In genomic region chr9:121642401-121643181, GRCm38 (mm10) we compare ENCODE assay signal across 8 mouse cellular contexts. TPM values are rescaled to one million over a fixed set of nuclear protein-coding genes. Genes with fewer than 3 reads are reported as not detected.
DNase-seq lines count a peak whose midpoint lies in the region; ATAC-seq and TF ChIP-seq lines count a peak whose summit lies in the region.

Vipr1 (plus strand) TSS chr9:121642716.

- DNase-seq in urinary bladder, adult 18-20 months (ENCODE audit: low spot score in 2 of 2), result peak; percentile 70 to 82
- no peak for DNase-seq in urinary bladder, postnatal 10 days (ENCODE audit: low spot score)
- DNase-seq in heart, postnatal 36 days, result peak; percentile 57 to 59
- peak; percentile 84 to 91 for DNase-seq in layer of hippocampus, adult 18-20 months (ENCODE audit: low spot score in 2 of 2)
- peak; percentile 77 for DNase-seq in liver, postnatal 0 days
- DNase-seq in stomach, postnatal 0 days (ENCODE audit: low spot score), result peak; percentile 84

- H3K27me3 ChIP-seq in embryonic facial prominence, embryonic 13.5 days, result peaks cover 74% of the 10 kb centered on the region
- H3K27me3 ChIP-seq in liver, postnatal 0 days (ENCODE audit: insufficient read depth, low read length), result peaks cover 53% of the 10 kb centered on the region
- peaks cover 58% of the 10 kb centered on the region for H3K27me3 ChIP-seq in neural tube, embryonic 12.5 days (replicated peaks)
- H3K27me3 ChIP-seq in stomach, postnatal 0 days (ENCODE audit: control insufficient read depth, insufficient read depth, low read length), result peaks cover 2% of the 10 kb centered on the region; the same call in 1 of the 2 replicates

- peak within 1 kb of the TSS; percentile 56 for H3K4me3 ChIP-seq in embryonic facial prominence, embryonic 13.5 days
- peak within 1 kb of the TSS; percentile 45 for H3K4me3 ChIP-seq in liver, postnatal 0 days (ENCODE audit: low read depth, low read length)
- H3K4me3 ChIP-seq in neural tube, embryonic 12.5 days, result peak within 1 kb of the TSS; percentile 45
- H3K4me3 ChIP-seq in stomach, postnatal 0 days (ENCODE audit: low read depth, low read length), result peak within 1 kb of the TSS; percentile 49

- ATAC-seq in embryonic facial prominence, embryonic 13.5 days (ENCODE audit: insufficient number of reproducible peaks, insufficient read depth, low FRiP score, low TSS enrichment, low read depth), result peak; percentile 80
- ATAC-seq in liver, postnatal 0 days, result peak; percentile 90
- ATAC-seq in neural tube, embryonic 12.5 days (ENCODE audit: low FRiP score, low read depth), result peak; percentile 83
- peak; percentile 82 for ATAC-seq in stomach, postnatal 0 days (ENCODE audit: low FRiP score, low TSS enrichment)

- intact Hi-C loops in heart, postnatal 36 days (cut with DNase I), result loop anchor here (2.0 kb wide), 2 partner anchors 26 to 36 kb away; no protein-coding TSS in a partner anchor

- no peak for TF ChIP-seq CTCF in liver, postnatal 0 days (IDR thresholded peaks at IDR 0.05; ENCODE audit: low read depth)
- peak; percentile 48 for TF ChIP-seq CTCF in stomach, postnatal 0 days (IDR thresholded peaks at IDR 0.05; ENCODE audit: low read depth)

- no peak for TF ChIP-seq EP300 in liver, postnatal 0 days (IDR thresholded peaks at IDR 0.05; ENCODE audit: low read depth)
- no peak for TF ChIP-seq EP300 in stomach, postnatal 0 days (optimal IDR thresholded peaks at IDR 0.05)

- no peaks in the 10 kb centered on the region for H3K36me3 ChIP-seq in embryonic facial prominence, embryonic 13.5 days
- H3K36me3 ChIP-seq in liver, postnatal 0 days (replicated peaks; ENCODE audit: insufficient read depth, low read length), result no peaks in the 10 kb centered on the region
- no peaks in the 10 kb centered on the region for H3K36me3 ChIP-seq in neural tube, embryonic 12.5 days
- no peaks in the 10 kb centered on the region for H3K36me3 ChIP-seq in stomach, postnatal 0 days (ENCODE audit: control insufficient read depth, insufficient read depth, low read length)

- under 1% methylated on average over 78 of the region's 79 CpGs for WGBS in embryonic facial prominence, embryonic 13.5 days
- WGBS in liver, postnatal 0 days (ENCODE audit: insufficient replicate concordance), result under 1% methylated on average over 51 of the region's 79 CpGs
- 1% methylated on average over 77 of the region's 79 CpGs for WGBS in neural tube, embryonic 12.5 days
- WGBS in stomach, postnatal 0 days, result under 1% methylated on average over 65 of the region's 79 CpGs

- H3K9ac ChIP-seq in embryonic facial prominence, embryonic 13.5 days, result peak within 1 kb of the TSS; percentile 73
- peak within 1 kb of the TSS; percentile 34; the same call in 1 of the 2 replicates for H3K9ac ChIP-seq in liver, postnatal 0 days (replicated peaks)
- H3K9ac ChIP-seq in neural tube, embryonic 12.5 days, result peak within 1 kb of the TSS; percentile 48
- peak within 1 kb of the TSS; percentile 45 for H3K9ac ChIP-seq in stomach, postnatal 0 days (ENCODE audit: low read length)

- no peak within 1 kb of the TSS for H3K27ac ChIP-seq in embryonic facial prominence, embryonic 13.5 days
- no peak within 1 kb of the TSS for H3K27ac ChIP-seq in liver, postnatal 0 days (ENCODE audit: low read depth)
- H3K27ac ChIP-seq in neural tube, embryonic 12.5 days, result no peak within 1 kb of the TSS
- H3K27ac ChIP-seq in stomach, postnatal 0 days (replicated peaks), result no peak within 1 kb of the TSS

- no peaks in the 10 kb centered on the region for H3K9me3 ChIP-seq in embryonic facial prominence, embryonic 13.5 days
- H3K9me3 ChIP-seq in liver, postnatal 0 days (ENCODE audit: low read length), result no peaks in the 10 kb centered on the region
- H3K9me3 ChIP-seq in neural tube, embryonic 12.5 days, result no peaks in the 10 kb centered on the region
- no peaks in the 10 kb centered on the region for H3K9me3 ChIP-seq in stomach, postnatal 0 days (ENCODE audit: control insufficient read depth, low read length)

- H3K4me2 ChIP-seq in embryonic facial prominence, embryonic 13.5 days, result peak within 1 kb of the TSS; percentile 95
- H3K4me2 ChIP-seq in liver, postnatal 0 days (ENCODE audit: low read depth, low read length), result peak within 1 kb of the TSS; percentile 75
- H3K4me2 ChIP-seq in neural tube, embryonic 12.5 days (replicated peaks), result peak within 1 kb of the TSS; percentile 88
- peak within 1 kb of the TSS; percentile 84 for H3K4me2 ChIP-seq in stomach, postnatal 0 days (replicated peaks; ENCODE audit: low read depth)

- peaks cover 18% of the 10 kb centered on the region for H3K4me1 ChIP-seq in embryonic facial prominence, embryonic 13.5 days
- H3K4me1 ChIP-seq in liver, postnatal 0 days (ENCODE audit: insufficient read depth), result peaks cover 13% of the 10 kb centered on the region
- H3K4me1 ChIP-seq in neural tube, embryonic 12.5 days, result peaks cover 21% of the 10 kb centered on the region
- no peaks in the 10 kb centered on the region for H3K4me1 ChIP-seq in stomach, postnatal 0 days (replicated peaks; ENCODE audit: control insufficient read depth, insufficient read depth)

RNA-seq across cellular contexts. Expression of gene Vipr1, which starts in this region (rescaled TPM):
- polyA plus RNA-seq in embryonic facial prominence, embryonic 13.5 days (2015; fragmentation: Nextera tagmentation; extraction: Ambion mirVana), result 0.67 TPM in 2 replicates
- total RNA-seq in heart, postnatal 36 days (2021), result 1 to 10 TPM; 1.1 to 3.9 TPM
- total RNA-seq in layer of hippocampus, adult 18-20 months (2021), result 10 to 100 TPM; 16.5 to 20.6 TPM
- polyA plus RNA-seq in liver, postnatal 0 days (2015; fragmentation: Nextera tagmentation; extraction: Ambion mirVana), result 3.1 and 3.4 TPM in 2 replicates
- polyA plus RNA-seq in neural tube, embryonic 12.5 days (2016; fragmentation: Nextera tagmentation; extraction: Ambion mirVana), result 0.16 and 0.31 TPM in 2 replicates
- polyA plus RNA-seq in stomach, postnatal 0 days (2015; fragmentation: Nextera tagmentation; extraction: Ambion mirVana), result 0.47 and 0.51 TPM in 2 replicates

Comparison
In these comparisons a context has a peak if more than half of its experiments do, and no peak if none do; other contexts are left out.
1. Peak in ATAC-seq, H3K4me3 ChIP-seq, H3K9ac ChIP-seq and H3K4me2 ChIP-seq in embryonic facial prominence, embryonic 13.5 days; RNA of the gene not detected or under 1 TPM.
2. Peak in ATAC-seq, H3K4me3 ChIP-seq, H3K9ac ChIP-seq and H3K4me2 ChIP-seq in neural tube, embryonic 12.5 days; RNA of the gene not detected or under 1 TPM.
3. Peak in DNase-seq, ATAC-seq, H3K4me3 ChIP-seq, H3K9ac ChIP-seq and H3K4me2 ChIP-seq in stomach, postnatal 0 days; RNA of the gene not detected or under 1 TPM.